Mouse (Mus musculus): ENCODE data around the gene Rtl10.
"Not testable (repeated sequence)": the region's sequence is repeated elsewhere in the genome, so short reads cannot be mapped to it uniquely, and the experiment has no call there.

The Rtl10 gene

DNA sequence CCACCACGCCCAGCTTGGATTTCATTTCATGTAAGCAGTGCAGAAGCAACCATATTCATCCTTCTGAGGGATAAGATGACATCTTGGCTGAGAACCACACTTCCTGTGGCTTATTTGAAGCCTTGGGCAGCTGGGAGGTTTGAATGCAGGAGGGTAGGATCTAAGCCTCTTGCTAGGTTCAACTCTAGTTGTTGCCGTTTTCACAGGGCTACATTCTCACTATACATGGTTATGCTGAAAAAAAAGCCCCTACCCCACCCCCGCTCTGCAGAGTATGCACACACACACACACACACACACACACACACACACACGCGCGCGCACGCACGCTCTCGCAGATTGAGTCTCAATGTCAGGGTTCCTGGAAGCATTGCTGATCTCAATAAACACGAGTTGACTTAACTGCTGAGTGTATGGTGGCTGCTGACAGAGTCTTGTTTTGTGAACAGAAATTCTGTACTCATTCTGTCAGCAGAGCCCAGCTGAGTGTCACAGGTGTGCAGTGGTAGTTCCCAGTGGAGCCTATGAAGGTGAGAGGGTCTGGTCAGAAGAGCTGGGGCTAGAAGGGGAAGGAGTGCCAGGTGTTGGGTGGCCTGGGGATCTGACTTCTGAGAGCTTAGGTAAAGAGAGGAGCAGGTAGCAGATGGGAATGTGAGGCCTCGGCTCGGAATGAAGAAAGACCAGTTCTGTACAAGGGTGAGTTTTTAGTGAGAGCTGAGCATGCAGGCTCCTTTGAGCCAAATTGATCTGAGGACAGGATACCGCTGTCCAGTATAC lies 5.1 kb downstream of the Rtl10 start:
- CTCF ChIA-PET, result no interaction called here
- POLR2A ChIA-PET, result interaction anchor here in 2 of 4 experiments (0.6 to 2.8 kb wide), 4 partner anchors 12 to 370 kb away, joined by 3 to 15 read pairs (median 3); no protein-coding TSS in a partner anchor

GRCm38 (mm10) chr16:18506524-18507199 lies 8.0 kb downstream of the Rtl10 start:
- ChIA-PET CTCF (interaction anchor here in 1 of 4 experiments (1.4 kb wide), 1 partner anchor 63 kb away, joined by 3 read pairs; no protein-coding TSS in a partner anchor), POLR2A (interaction anchor here in 3 of 4 experiments (0.7 to 1.7 kb wide), 6 partner anchors 8 to 27 kb away, joined by 3 to 8 read pairs (median 4); no protein-coding TSS in a partner anchor)

DNA sequence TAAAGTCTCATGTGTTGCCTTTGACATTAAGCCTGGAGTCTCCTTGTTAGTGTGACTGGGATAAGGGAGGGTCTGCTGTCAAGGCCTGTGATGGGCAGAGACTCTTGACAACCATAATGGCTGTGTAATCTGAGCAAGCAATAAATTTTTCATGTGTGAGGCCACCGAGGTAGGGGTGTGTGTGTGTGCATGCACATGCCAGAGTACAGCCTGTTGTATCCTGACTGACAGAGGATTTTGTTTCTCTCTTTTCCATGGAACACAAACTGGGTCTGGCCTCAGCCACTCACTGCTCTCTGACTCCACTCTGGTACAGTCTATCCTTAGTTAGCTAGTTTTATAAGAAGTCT lies 8.5 kb downstream of the Rtl10 start:
- POLR2A ChIA-PET, result interaction anchor here in 2 of 4 experiments (0.8 to 1.7 kb wide), 6 partner anchors 9 to 74 kb away, joined by 3 to 8 read pairs (median 4); no protein-coding TSS in a partner anchor

GRCm38 (mm10) chr16:18511741-18512140 lies 13.0 kb downstream of the Rtl10 start:
- ChIA-PET CTCF (no interaction called here), POLR2A (no interaction called here)

More for the DNA sequence above, 8.5 kb downstream of the Rtl10 start:
- CTCF ChIA-PET, result interaction anchor here in 1 of 4 experiments (1.4 kb wide), 1 partner anchor 64 kb away, joined by 3 read pairs; no protein-coding TSS in a partner anchor

DNA sequence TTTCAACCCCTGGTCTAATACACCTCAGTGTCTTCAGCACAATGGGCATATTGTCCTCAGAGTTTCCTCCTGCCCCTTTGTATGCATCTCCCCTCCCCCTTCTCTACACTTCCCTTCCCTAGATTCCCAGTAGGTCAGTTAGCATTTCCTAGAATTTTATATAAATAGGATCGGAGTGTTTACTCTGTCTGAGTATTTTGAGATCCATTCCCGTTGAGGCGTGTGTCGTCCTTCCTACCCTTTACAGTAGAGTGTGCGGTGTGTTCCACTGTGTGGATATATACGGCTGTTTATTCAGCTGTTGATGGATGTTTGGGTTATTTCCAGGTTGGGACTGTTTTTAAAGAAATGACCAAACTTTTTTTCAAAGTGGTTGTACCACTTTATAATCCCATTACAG lies 14.8 kb downstream of the Rtl10 start:
- ChIA-PET CTCF (interaction anchor here in 1 of 4 experiments (1.3 kb wide), 1 partner anchor 70 kb away, joined by 3 read pairs; no protein-coding TSS in a partner anchor), POLR2A (interaction anchor here in 2 of 4 experiments (1.9 to 4.1 kb wide), 2 partner anchors 9 to 12 kb away, joined by 4 to 15 read pairs; no protein-coding TSS in a partner anchor)

DNA sequence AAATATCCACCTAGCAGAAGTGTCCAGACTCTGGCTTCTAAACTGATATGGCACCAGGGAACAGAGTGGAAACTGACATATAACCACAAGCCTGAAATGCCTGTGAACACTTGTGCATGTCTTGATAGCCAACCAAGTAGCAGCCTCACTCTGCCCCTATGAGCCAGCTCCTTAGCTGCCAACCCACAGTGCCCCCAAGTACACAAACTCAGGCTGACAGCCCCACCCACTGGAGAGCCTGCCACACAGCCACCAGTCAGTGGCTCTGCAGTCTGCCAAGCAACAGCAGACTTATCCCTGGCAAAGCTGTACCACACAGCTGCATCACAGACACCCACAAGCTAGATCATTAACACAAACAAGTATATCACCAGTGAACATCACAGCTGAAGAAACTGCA lies 19.4 kb downstream of the Rtl10 start:
- ChIA-PET CTCF (interaction anchor here in 2 of 4 experiments (0.8 to 2.2 kb wide), 7 partner anchors 13 to 75 kb away, joined by 3 to 14 read pairs (median 4); no protein-coding TSS in a partner anchor), POLR2A (interaction anchor here in 1 of 4 experiments (0.8 to 1.3 kb wide), 2 partner anchors 16 to 53 kb away, joined by 3 read pairs; no protein-coding TSS in a partner anchor)

DNA sequence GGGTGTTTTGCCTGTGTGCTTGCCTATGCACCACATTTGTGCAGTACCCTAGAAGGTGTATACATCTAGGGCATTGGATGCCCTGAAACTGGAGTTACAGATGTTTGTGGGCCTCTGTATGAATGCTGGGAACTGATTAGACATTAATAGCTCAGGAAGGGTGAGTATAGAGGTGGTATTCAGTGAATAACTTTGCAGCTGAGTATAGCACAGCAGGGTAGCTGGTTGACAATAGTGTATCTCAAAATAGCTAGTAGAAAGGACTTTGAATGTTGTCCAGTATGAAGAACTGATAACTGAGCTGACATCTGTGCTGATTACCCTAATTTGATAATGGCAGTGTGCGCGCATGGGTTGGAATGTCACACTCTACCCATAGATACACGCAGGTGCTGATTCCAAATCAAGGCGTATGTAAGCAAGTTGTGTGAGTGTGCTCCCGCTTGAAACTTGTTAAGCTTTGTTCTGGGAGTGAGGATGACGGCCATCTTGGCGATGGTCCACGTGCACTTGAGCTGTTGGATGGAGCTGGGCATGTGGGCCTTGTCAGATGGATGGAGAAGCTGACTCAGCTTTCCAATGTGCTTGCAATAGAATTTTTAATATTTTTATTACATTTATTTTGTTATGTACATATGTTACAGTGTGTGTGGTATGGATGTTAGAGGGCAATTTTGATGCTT lies 25.0 kb downstream of the Rtl10 start:
- CTCF ChIA-PET, result interaction anchor here (0.6 to 1.8 kb wide), 8 partner anchors 80 to 130 kb away, joined by 3 to 10 read pairs (median 4); no protein-coding TSS in a partner anchor
- POLR2A ChIA-PET, result interaction anchor here in 2 of 4 experiments (0.8 to 1.4 kb wide), 3 partner anchors 16 to 31 kb away, joined by 3 to 6 read pairs (median 3); partner anchors contain the start of genes Gnb1l (in 1 of the 2) and Rtl10 (in 1 of the 2)

GRCm38 (mm10) chr16:18528656-18529055 lies 30.0 kb downstream of the Rtl10 start:
- CTCF ChIA-PET, result interaction anchor here in 1 of 4 experiments (0.6 kb wide), 1 partner anchor 67 kb away, joined by 4 read pairs; no protein-coding TSS in a partner anchor
- POLR2A ChIA-PET, result no interaction called here

DNA sequence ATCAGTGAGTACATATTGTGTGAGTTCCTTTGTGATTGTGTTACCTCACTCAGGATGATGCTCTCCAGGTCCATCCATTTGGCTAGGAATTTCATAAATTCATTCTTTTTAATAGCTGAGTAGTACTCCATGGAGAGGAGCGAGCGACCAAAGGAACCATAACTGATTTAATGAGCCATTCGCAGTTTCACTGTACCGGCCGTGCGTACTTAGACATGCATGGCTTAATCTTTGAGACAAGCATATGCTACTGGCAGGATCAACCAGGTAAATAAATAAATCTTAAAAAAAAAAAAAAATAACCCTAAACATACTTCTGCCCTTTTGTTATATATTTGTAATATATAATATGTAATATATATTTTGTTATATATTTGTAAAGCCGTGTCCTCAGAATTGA lies 34.4 kb downstream of the Rtl10 start:
- CTCF ChIA-PET, result interaction anchor here in 1 of 4 experiments (0.6 kb wide), 1 partner anchor 296 kb away, joined by 3 read pairs; no protein-coding TSS in a partner anchor
- POLR2A ChIA-PET, result not testable (repeated sequence)

DNA sequence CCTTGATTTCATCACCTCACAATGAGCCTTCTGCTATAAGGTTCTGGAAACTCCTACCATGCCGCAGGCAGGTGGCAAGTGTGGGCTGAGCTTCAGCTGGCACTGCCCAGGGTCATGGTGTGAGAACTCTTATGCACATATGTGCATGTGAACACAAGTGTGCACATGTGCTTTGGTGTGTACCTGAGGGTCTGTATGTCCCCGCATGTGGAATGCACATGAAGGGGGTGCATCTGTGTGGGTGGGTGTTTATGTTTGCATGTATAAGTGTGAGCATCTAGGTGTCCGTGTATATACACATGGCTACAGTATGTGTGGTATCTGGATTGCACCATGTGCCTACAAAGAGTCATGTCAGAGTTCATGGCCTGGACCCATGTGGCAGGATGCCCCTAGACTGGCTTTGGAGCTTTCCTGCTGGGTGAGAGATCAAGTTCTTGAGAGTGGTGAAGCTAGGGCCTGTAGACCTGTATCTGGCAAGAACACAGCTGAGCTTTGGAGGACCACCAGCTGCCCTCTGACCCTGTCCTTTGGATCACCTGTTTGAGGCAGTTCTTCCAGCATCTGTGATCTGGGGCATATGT lies 38.8 kb downstream of the Rtl10 start:
- CTCF ChIA-PET, result interaction anchor here in 2 of 4 experiments (1.3 to 1.7 kb wide), 2 partner anchors 67 to 94 kb away, joined by 3 to 10 read pairs; no protein-coding TSS in a partner anchor

DNA sequence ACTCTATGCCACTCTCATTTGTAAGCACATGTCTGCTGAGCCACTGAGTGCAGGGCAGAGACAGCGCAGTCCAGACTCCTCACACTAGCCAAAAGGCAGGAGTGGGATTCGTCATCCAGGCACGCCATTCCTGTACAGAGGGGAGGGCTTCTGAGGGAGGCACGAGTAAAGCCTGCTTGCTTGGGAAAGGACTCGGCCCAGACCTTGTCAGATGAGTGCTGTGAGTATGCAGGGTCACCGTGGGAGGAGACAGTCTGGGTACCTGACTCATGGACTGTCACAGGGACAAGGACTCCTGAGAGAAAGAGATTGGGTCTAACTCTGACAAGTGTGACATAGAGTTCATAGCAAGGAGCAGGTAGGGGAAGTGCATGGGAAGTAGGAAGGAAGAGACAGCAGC lies 40.6 kb downstream of the Rtl10 start:
- POLR2A ChIA-PET, result interaction anchor here in 2 of 4 experiments (0.8 to 1.9 kb wide), 6 partner anchors 9 to 68 kb away, joined by 3 to 10 read pairs (median 3); no protein-coding TSS in a partner anchor
- CTCF ChIA-PET, result interaction anchor here in 1 of 4 experiments (1.7 kb wide), 1 partner anchor 96 kb away, joined by 10 read pairs; no protein-coding TSS in a partner anchor

More for the DNA sequence above, 38.8 kb downstream of the Rtl10 start:
- POLR2A ChIA-PET, result interaction anchor here in 1 of 4 experiments (0.7 to 1.9 kb wide), 3 partner anchors 14 to 80 kb away, joined by 3 to 10 read pairs (median 8); no protein-coding TSS in a partner anchor

DNA sequence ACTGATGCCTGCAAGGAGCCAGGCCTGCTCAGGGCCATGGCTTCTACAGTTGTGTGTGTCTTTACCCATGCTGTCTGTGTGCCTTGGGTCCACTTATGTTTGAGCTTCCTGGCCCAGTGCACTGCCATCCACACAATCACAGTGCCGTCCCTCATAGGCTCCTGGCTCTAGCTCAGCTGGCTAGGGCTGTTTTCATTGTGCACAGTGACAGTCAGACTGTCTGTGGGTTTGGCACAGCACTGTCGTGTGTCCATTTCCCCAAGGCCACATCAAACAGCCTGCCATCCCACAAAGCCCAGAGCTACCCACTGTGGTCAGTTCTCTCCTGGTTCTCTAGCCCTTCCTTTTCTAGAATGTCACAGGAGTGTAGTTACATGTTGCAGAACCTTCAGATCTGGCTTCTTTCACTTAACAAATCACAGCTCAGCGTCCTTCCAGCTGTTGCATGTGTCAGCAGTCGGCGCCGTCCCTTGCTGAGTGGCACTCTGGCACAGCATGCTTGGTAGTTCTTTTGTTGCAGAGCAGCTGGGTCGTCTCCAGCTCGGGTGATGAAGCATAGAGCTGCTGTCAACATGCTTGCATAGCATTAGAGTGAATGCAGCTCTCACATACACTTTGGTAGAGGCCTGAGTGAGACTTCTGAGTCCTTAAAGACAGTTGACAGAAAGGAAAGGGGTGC lies 44.6 kb downstream of the Rtl10 start:
- POLR2A ChIA-PET, result interaction anchor here in 1 of 4 experiments (1.1 kb wide), 1 partner anchor 15 kb away, joined by 3 read pairs; no protein-coding TSS in a partner anchor
- CTCF ChIA-PET, result interaction anchor here in 1 of 4 experiments (0.6 kb wide), 1 partner anchor 275 kb away, joined by 4 read pairs; no protein-coding TSS in a partner anchor

GRCm38 (mm10) chr16:18547891-18548290 lies 49.2 kb downstream of the Rtl10 start:
- CTCF ChIA-PET, result interaction anchor here in 3 of 4 experiments (0.5 to 2.2 kb wide), 3 partner anchors 17 to 104 kb away, joined by 3 to 6 read pairs (median 4); no protein-coding TSS in a partner anchor
- POLR2A ChIA-PET, result interaction anchor here in 1 of 4 experiments (1.3 kb wide), 1 partner anchor 9 kb away, joined by 3 read pairs; no protein-coding TSS in a partner anchor

Data from embryonic stem cell, embryonic (primary cell).